Mouse (Mus musculus): ENCODE measurements around the gene Ears2.
A peak's percentile ranks its signal among the peaks of the same experiment; 100 is the strongest.

Ears2 gene

GRCm38 (mm10) chr7:122045181-122045634, 21.9 kb downstream of the Ears2 start:
- no peak for DNase-seq (ENCODE audit: low read depth)

DNA sequence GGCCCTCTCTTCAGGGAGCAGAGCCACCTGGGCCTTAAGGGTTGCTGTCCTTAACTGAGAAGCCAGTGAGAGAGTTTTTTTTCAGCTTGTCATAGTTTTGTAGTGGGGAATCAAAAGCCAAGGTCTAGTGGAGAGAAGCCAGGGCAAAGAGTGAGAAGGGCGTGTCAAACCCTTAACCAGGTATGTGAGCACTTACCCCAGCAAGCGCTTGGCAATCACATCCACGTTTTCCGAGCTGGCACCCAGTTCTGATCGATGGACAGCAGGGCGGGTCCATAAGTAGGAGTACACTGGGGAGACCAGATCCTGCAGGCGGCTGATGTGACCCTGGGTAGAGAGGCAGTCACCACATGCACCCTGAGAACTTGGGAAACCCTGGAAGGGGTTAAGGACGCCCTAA, 23.0 kb downstream of the Ears2 start:
- DNase-seq (ENCODE audit: low read depth): no peak

DNA sequence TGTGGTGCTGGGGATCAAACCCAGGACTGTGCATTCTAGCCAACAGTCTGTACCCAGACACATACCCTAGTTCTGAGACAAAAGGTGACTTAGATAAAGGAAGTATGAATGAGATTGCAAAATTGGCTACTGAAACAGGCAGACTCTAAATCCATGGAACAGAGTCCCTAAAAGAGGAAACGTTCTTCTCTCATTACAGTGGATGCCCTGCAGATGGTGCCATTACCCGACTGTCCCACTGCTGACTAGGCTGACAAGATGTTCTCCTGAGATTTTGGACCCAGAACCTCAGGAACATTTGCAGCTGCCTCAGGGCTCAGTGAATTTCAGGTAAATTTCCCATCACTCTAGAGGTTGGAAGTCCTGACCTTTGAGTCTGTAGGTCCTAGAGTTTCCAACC, 32.7 kb downstream of the Ears2 start:
- DNase-seq (ENCODE audit: low read depth): no peak

DNA sequence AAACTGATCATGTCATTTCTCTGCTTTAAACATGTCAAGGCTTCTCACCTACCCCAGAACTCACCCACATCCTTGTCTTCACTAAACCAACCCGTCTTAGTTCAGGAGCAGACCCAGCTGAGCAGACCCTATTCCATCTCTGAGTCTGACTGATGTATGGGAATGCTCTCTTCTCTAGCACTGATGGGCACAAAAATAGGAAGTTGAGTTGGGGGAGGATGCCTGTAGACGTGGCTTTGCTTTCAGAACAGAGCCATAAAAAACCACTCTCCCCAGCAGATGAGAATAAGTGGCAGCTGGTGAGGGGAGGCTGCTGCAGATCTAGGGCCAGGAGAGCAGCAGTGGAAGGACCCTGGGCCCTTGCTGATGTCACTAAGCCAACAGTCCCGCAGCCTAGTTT, 33.7 kb downstream of the Ears2 start:
- DNase-seq (ENCODE audit: low read depth): no peak

DNA sequence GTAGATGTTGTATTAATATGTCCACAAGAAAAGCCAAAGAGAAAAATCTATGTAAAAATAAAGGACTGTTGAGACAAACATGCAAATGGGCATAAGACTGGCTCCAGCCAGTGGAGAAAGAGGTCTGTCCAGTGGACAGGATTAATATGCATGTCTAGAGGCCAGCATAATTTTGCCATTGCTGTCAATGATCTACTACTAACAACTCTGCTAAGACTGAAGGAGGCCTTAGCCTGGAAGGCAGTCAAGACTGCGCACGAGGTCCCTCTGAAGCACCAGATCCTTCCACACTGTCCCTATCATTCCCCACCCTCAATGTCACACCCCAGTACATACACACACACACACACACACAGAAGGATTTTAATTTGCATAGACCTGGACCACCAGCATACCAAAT, 44.9 kb downstream of the Ears2 start:
- DNase-seq (ENCODE audit: low read depth): no peak

- DNase-seq (ENCODE audit: low read depth): peak; percentile 92
Observed at GRCm38 (mm10) chr7:122020667-122021354, 46.3 kb downstream of the Ears2 start, which contains the start of gene Gga2. Gene Gga2, minus strand, starts transcription at chr7:122021222.

- no peak for DNase-seq (ENCODE audit: low read depth)
Observed at GRCm38 (mm10) chr7:122020273-122020666, 46.8 kb downstream of the Ears2 start.

DNA sequence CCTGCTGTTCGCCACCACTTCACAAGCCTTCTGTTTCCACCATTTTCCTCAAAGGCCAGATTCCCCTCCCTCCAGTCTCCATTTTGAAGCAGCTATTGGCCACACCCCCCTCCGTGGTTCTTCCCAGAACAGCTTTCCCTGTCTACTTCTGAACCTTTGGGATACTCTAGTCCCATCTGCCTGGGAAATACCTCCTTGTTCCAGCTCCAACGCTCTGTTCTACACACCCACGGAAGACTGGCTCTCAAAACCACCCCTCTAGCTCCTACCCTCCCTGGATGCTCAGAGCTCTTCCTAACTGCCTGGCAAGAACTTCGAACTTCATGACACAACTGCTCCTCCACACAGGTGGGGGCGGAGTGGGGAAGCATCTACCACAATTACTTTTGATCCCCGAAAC, 48.1 kb downstream of the Ears2 start:
- no peak for DNase-seq (ENCODE audit: low read depth)

DNA sequence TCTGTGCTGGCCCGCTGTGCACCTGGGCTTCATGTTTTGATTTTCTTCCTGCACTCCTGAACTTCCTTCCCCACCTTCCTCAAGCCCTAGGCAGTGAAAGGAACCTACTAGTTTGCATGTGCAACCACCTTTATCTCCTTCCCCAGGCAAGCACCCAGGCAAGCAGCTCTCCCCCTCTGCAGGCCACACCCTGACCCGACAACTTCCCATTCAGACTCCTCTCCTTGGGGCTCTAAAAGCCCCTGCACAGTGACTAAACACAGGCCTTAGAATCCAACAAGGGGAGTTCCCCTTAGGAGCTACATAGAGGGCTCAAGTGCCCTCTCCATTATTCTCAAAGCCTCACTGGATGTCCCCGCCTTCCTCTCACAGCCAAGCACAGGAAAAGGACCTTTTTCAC, 48.8 kb downstream of the Ears2 start:
- no peak for DNase-seq (ENCODE audit: low read depth)

DNA sequence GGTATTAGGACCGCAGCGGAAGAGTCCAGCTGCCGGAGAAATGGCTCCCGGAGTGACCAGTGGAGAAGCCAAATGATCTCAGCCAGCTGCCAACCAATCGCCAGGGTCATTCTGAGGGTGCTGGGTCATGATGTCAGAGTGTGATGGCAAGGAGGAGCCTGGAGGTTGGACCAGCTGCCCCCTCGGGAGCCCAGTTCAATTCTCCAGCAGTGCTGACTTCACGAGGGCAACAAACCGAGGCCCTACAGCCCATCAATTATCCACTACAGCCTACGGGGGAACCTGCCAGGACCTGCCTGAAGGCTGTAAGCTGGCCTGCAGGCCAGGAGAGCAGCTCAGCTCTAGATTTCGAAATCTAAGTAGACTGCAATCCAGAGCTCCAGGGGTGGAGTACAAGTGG, 51.3 kb downstream of the Ears2 start:
- DNase-seq (ENCODE audit: low read depth): peak; percentile 36

- peak; percentile 60 for DNase-seq (ENCODE audit: low read depth)
Observed at GRCm38 (mm10) chr7:122015105-122015504, 52.0 kb downstream of the Ears2 start.

- DNase-seq (ENCODE audit: low read depth): no peak
Observed at GRCm38 (mm10) chr7:122012949-122013348, 54.1 kb downstream of the Ears2 start.

GRCm38 (mm10) chr7:122012370-122012769, 54.7 kb downstream of the Ears2 start:
- DNase-seq (ENCODE audit: low read depth): no peak

- DNase-seq (ENCODE audit: low read depth): no peak
Observed at GRCm38 (mm10) chr7:122000396-122000795, 66.7 kb downstream of the Ears2 start.

DNA sequence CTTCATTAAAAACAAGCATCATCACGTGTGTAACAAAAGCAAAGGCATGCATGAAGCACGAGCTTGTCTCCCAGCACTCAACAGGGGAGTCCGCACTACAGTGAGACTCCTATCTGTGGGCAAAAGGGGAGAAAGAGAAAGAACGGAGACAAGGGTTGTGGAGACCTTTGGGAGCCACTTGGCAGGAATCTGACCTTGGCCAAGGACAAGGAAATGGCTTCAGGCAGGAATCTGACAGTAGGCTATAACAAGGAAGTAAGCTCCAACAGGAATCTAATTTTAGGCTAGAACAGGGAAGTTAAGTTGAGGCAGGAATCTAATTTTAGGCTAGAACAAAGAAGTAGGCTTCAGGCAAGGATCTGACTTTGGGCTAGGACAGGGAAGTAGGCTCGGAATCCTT, 71.1 kb downstream of the Ears2 start:
- DNase-seq (ENCODE audit: low read depth): no peak

Measured in NIH3T3 (cell line).